ENCODE assay signal across 9 mouse cellular contexts in the genomic region with DNA sequence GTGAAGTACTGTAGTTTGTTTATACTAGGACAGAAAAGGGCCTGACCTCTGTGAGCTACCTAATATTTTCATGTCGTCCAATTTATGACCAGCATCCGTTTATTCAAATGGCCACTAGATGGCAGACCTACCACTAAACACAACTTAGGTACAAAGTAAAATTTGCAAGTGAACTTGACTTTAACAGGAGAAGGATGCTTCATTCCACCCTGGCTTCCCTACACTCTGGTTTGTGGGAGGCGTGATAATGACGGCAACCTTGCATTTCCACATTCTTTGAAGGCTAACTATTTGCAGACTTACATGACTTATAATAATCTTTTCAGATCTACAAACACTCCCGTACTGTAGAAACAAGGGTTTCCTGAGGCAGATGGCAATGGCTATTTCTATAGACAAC.
A peak's percentile ranks its signal among the peaks of the same experiment; 100 is the strongest.
DNase-seq lines count a peak whose midpoint lies in the region; ATAC-seq and TF ChIP-seq lines count a peak whose summit lies in the region.
"Had no signal": no experiment of that assay in that cellular context is flagged by ENCODE, and none has a peak within 500 bp of the region (broad histone marks: within the 10 kb centered on the region; RNA-seq: fewer than 3 reads in every experiment).

No protein-coding gene starts in this region.

- H3K4me2 ChIP-seq in midbrain, postnatal 0 days (ENCODE audit: low read depth, low read length, poor library complexity, severe bottlenecking) = no peak overlapping the region

- no peaks in the 10 kb centered on the region for H3K36me3 ChIP-seq in midbrain, postnatal 0 days (ENCODE audit: insufficient read depth, low read length)

- no peak overlapping the region for H3K27ac ChIP-seq in midbrain, postnatal 0 days (ENCODE audit: low read depth, low read length)

- DNase-seq in adrenal gland, adult 2 months = peak; percentile 5
- DNase-seq in adrenal gland, adult 8-10 months = no peak
- no peak for DNase-seq in lung, adult 2 months
- DNase-seq in lung, postnatal 25 days (ENCODE audit: low spot score) = no peak
- DNase-seq in cerebellum, adult 9-10 months = peak; percentile 56
- peak; percentile 14 to 44 for DNase-seq in kidney, postnatal 36 days
- peak; percentile 58 for DNase-seq in midbrain, postnatal 0 days (ENCODE audit: low spot score)
- DNase-seq in urinary bladder, postnatal 10 days (ENCODE audit: low spot score) = no peak

- 27% methylated on average over 5 of the region's 5 CpGs for WGBS in lung, adult 2 months
- WGBS in midbrain, postnatal 0 days = 30% methylated on average over 5 of the region's 5 CpGs

- no peak overlapping the region for H3K9ac ChIP-seq in midbrain, postnatal 0 days (replicated peaks; ENCODE audit: low read length, poor library complexity, severe bottlenecking)

- H3K4me3 ChIP-seq in lung, adult 2 months (replicated peaks; ENCODE audit: extremely low read depth, low read depth, low read length) = no peak overlapping the region
- no peak overlapping the region for H3K4me3 ChIP-seq in midbrain, postnatal 0 days (ENCODE audit: low read depth, low read length)
- H3K4me3 ChIP-seq: megakaryocyte, embryonic 14.5 days had no signal

- H3K27me3 ChIP-seq in midbrain, postnatal 0 days (ENCODE audit: insufficient read depth, low read length) = no peaks in the 10 kb centered on the region
- H3K27me3 ChIP-seq: megakaryocyte, embryonic 14.5 days had no signal

- no peaks in the 10 kb centered on the region for H3K4me1 ChIP-seq in lung, adult 2 months (ENCODE audit: control insufficient read depth, insufficient read depth, low read length)
- no peaks in the 10 kb centered on the region for H3K4me1 ChIP-seq in midbrain, postnatal 0 days (ENCODE audit: insufficient read depth, low read length)
- H3K4me1 ChIP-seq: megakaryocyte, embryonic 14.5 days had no signal

- peaks cover 7% of the 10 kb centered on the region; the same call in 1 of the 2 replicates for H3K9me3 ChIP-seq in midbrain, postnatal 0 days (ENCODE audit: low read length)

- TF ChIP-seq POLR2A in lung, adult 2 months (IDR thresholded peaks at IDR 0.05; ENCODE audit: borderline replicate concordance, extremely low read depth, low read depth, low read length) = no peak

- 0 out of 2 replicates have a peak, but pooled peaks have one; percentile 5 for TF ChIP-seq CTCF in lung, adult 2 months (IDR thresholded peaks at IDR 0.05; ENCODE audit: insufficient read depth, low read length)
- TF ChIP-seq CTCF in midbrain, postnatal 0 days (IDR thresholded peaks at IDR 0.05) = peak; percentile 80

- no peak for ATAC-seq in midbrain, postnatal 0 days (ENCODE audit: low FRiP score)

Comparison
In these comparisons a context has a peak if more than half of its experiments do, and no peak if none do; other contexts are left out.
1. DNase-seq: peak in adrenal gland, adult 2 months (single experiment), cerebellum, adult 9-10 months (single experiment), kidney, postnatal 36 days (2 of 2) and midbrain, postnatal 0 days (single experiment); none in adrenal gland, adult 8-10 months (single experiment), lung, adult 2 months (single experiment), lung, postnatal 25 days (single experiment) and urinary bladder, postnatal 10 days (single experiment).